In genomic region chr16:78295601-78296000, GRCm38 (mm10) we compare ENCODE assay signal across 21 mouse cellular contexts. TPM values are rescaled to one million over a fixed set of nuclear protein-coding genes. Genes with fewer than 3 reads are reported as not detected.
DNase-seq lines count a peak whose midpoint lies in the region; ATAC-seq and TF ChIP-seq lines count a peak whose summit lies in the region.
"Had no signal": no experiment of that assay in that cellular context is flagged by ENCODE, and none has a peak within 500 bp of the region (broad histone marks: within the 10 kb centered on the region; RNA-seq: fewer than 3 reads in every experiment).

No protein-coding gene starts in this region.

- DNase-seq in heart, adult 11 months = peak; percentile 11
- no peak for DNase-seq in lung, embryonic 14.5 days
- DNase-seq in lung, postnatal 14 days = no peak
- no peak for DNase-seq in stomach, postnatal 0 days (ENCODE audit: low spot score)
- no peak for DNase-seq in testis, postnatal 14 days (ENCODE audit: low spot score)
- DNase-seq: cerebellum, adult 9-11 months; gastrocnemius, postnatal 14 days; heart, postnatal 36 days; kidney, adult 18-20 months; kidney, postnatal 10 days; midbrain, embryonic 14.5 days had no signal

- H3K9ac ChIP-seq in heart, embryonic 12.5 days = no peak overlapping the region
- H3K9ac ChIP-seq in lung, embryonic 14.5 days = no peak overlapping the region
- H3K9ac ChIP-seq in liver, embryonic 15.5 days = no peak overlapping the region
- no peak overlapping the region for H3K9ac ChIP-seq in stomach, postnatal 0 days (ENCODE audit: low read length)
- H3K9ac ChIP-seq: hindbrain, embryonic 15.5 days; limb, embryonic 15.5 days; neural tube, embryonic 15.5 days had no signal

- H3K9me3 ChIP-seq in heart, embryonic 12.5 days (replicated peaks) = no peaks in the 10 kb centered on the region
- H3K9me3 ChIP-seq in lung, embryonic 14.5 days (ENCODE audit: low read depth, low read length) = no peaks in the 10 kb centered on the region
- H3K9me3 ChIP-seq in liver, embryonic 15.5 days (replicated peaks) = no peaks in the 10 kb centered on the region
- H3K9me3 ChIP-seq in stomach, postnatal 0 days (ENCODE audit: control insufficient read depth, low read length) = no peaks in the 10 kb centered on the region
- H3K9me3 ChIP-seq: hindbrain, embryonic 15.5 days; limb, embryonic 15.5 days; neural tube, embryonic 15.5 days had no signal

- no peak for TF ChIP-seq CTCF in lung, embryonic 14.5 days (IDR thresholded peaks at IDR 0.05; ENCODE audit: low read depth)
- TF ChIP-seq CTCF in stomach, postnatal 0 days (IDR thresholded peaks at IDR 0.05; ENCODE audit: low read depth) = no peak

- no peak for TF ChIP-seq EP300 in stomach, postnatal 0 days (optimal IDR thresholded peaks at IDR 0.05)

- H3K4me1 ChIP-seq in heart, embryonic 12.5 days (replicated peaks) = peaks cover 14% of the 10 kb centered on the region
- no peaks in the 10 kb centered on the region for H3K4me1 ChIP-seq in lung, embryonic 14.5 days (ENCODE audit: insufficient read depth)
- H3K4me1 ChIP-seq in liver, embryonic 15.5 days (replicated peaks) = peaks cover 13% of the 10 kb centered on the region; the same call in 1 of the 2 replicates
- no peaks in the 10 kb centered on the region for H3K4me1 ChIP-seq in stomach, postnatal 0 days (replicated peaks; ENCODE audit: control insufficient read depth, insufficient read depth)
- H3K4me1 ChIP-seq: neural tube, embryonic 15.5 days had no signal

- no peaks in the 10 kb centered on the region for H3K36me3 ChIP-seq in heart, embryonic 12.5 days
- no peaks in the 10 kb centered on the region for H3K36me3 ChIP-seq in lung, embryonic 14.5 days (ENCODE audit: insufficient read depth)
- no peaks in the 10 kb centered on the region for H3K36me3 ChIP-seq in liver, embryonic 15.5 days (replicated peaks)
- no peaks in the 10 kb centered on the region for H3K36me3 ChIP-seq in stomach, postnatal 0 days (ENCODE audit: control insufficient read depth, insufficient read depth, low read length)
- H3K36me3 ChIP-seq: hindbrain, embryonic 15.5 days; limb, embryonic 15.5 days; neural tube, embryonic 15.5 days had no signal

- no peak overlapping the region for H3K4me3 ChIP-seq in heart, embryonic 12.5 days
- no peak overlapping the region for H3K4me3 ChIP-seq in lung, embryonic 14.5 days (ENCODE audit: low read depth, low read length)
- H3K4me3 ChIP-seq in liver, embryonic 15.5 days (replicated peaks) = no peak overlapping the region
- no peak overlapping the region for H3K4me3 ChIP-seq in stomach, postnatal 0 days (ENCODE audit: low read depth, low read length)
- H3K4me3 ChIP-seq: hindbrain, embryonic 15.5 days; limb, embryonic 15.5 days; myocyte; neural tube, embryonic 15.5 days had no signal

- no peak overlapping the region for H3K4me2 ChIP-seq in heart, embryonic 12.5 days
- H3K4me2 ChIP-seq in lung, embryonic 14.5 days = no peak overlapping the region
- H3K4me2 ChIP-seq in liver, embryonic 15.5 days = no peak overlapping the region
- H3K4me2 ChIP-seq in stomach, postnatal 0 days (replicated peaks; ENCODE audit: low read depth) = no peak overlapping the region
- H3K4me2 ChIP-seq: heart, embryonic 11.5 days; hindbrain, embryonic 15.5 days; limb, embryonic 15.5 days; neural tube, embryonic 15.5 days had no signal

- H3K27me3 ChIP-seq in heart, embryonic 12.5 days (replicated peaks) = no peaks in the 10 kb centered on the region
- H3K27me3 ChIP-seq in lung, embryonic 14.5 days (ENCODE audit: insufficient read depth, low read length) = 0 out of 2 replicates have a peak, but pooled peaks cover 3% of the 10 kb centered on the region
- H3K27me3 ChIP-seq in liver, embryonic 15.5 days = peaks cover 13% of the 10 kb centered on the region
- no peaks in the 10 kb centered on the region for H3K27me3 ChIP-seq in stomach, postnatal 0 days (ENCODE audit: control insufficient read depth, insufficient read depth, low read length)
- H3K27me3 ChIP-seq: hindbrain, embryonic 15.5 days; limb, embryonic 15.5 days; neural tube, embryonic 15.5 days had no signal

- no peak overlapping the region for H3K27ac ChIP-seq in heart, embryonic 12.5 days (ENCODE audit: poor library complexity, severe bottlenecking)
- H3K27ac ChIP-seq in lung, embryonic 14.5 days (ENCODE audit: low read depth) = no peak overlapping the region
- H3K27ac ChIP-seq in liver, embryonic 15.5 days (replicated peaks) = 0 out of 2 replicates have a peak overlapping the region, but pooled peaks have one; percentile 19
- H3K27ac ChIP-seq in stomach, postnatal 0 days (replicated peaks) = no peak overlapping the region
- H3K27ac ChIP-seq: hindbrain, embryonic 15.5 days; limb, embryonic 15.5 days; neural tube, embryonic 15.5 days had no signal

- whole genome bisulfite sequencing in heart, embryonic 12.5 days = 32% methylated on average over 4 of the region's 4 CpGs
- 38% methylated on average over 4 of the region's 4 CpGs for WGBS in lung, embryonic 14.5 days
- 38% methylated on average over 4 of the region's 4 CpGs for WGBS in liver, embryonic 15.5 days (ENCODE audit: insufficient replicate concordance)
- 56% methylated on average over 4 of the region's 4 CpGs for WGBS in stomach, postnatal 0 days

- ATAC-seq in heart, embryonic 12.5 days (ENCODE audit: insufficient number of reproducible peaks, low FRiP score) = no peak
- ATAC-seq in lung, embryonic 14.5 days (ENCODE audit: insufficient read depth) = 0 out of 2 replicates have a peak, but pooled peaks have one; percentile 21
- ATAC-seq in liver, embryonic 15.5 days (ENCODE audit: insufficient read depth) = peak; percentile 43; the same call in 1 of the 2 replicates
- peak; percentile 52; the same call in 1 of the 2 replicates for ATAC-seq in stomach, postnatal 0 days (ENCODE audit: low FRiP score, low TSS enrichment)
- ATAC-seq: activated CD4-positive, CD25-positive, alpha-beta regulatory T cell, adult 4 months; CD4-positive, CD25-positive, alpha-beta regulatory T cell, adult 4 months; forebrain, embryonic 14.5 days had no signal

RNA-seq across cellular contexts. Expression of gene Cxadr, which starts 5.7 kb away (rescaled TPM):
- polyA plus RNA-seq in heart, embryonic 12.5 days (2016; fragmentation: Nextera tagmentation; extraction: Ambion mirVana) = 43.6 and 43.7 TPM in 2 replicates
- 20.2 and 22.6 TPM in 2 replicates for polyA plus RNA-seq in lung, embryonic 14.5 days (2014; fragmentation: Nextera tagmentation; extraction: Ambion mirVana)
- polyA plus RNA-seq in liver, embryonic 15.5 days (2015; fragmentation: Nextera tagmentation; extraction: Ambion mirVana) = 17.4 and 18.0 TPM in 2 replicates
- polyA plus RNA-seq in stomach, postnatal 0 days (2015; fragmentation: Nextera tagmentation; extraction: Ambion mirVana) = 56.4 and 62.1 TPM in 2 replicates
